Mouse (Mus musculus) lung, embryonic 16.5 days (tissue): ENCODE measurements around the gene Usp1. TPM values are rescaled to one million over a fixed set of nuclear protein-coding genes. Genes with fewer than 3 reads are reported as not detected.
"Not testable (repeated sequence)": the region's sequence is repeated elsewhere in the genome, so short reads cannot be mapped to it uniquely, and the experiment has no call there.

ENCODE experiments used
- ATAC-seq: fragments of 200-750 bp; cut with Nextera tagmentation; 2 replicates; pipeline ENCODE4 v1.8.0; 2017; ENCODE audit warnings: low read depth, mild to moderate bottlenecking, moderate library complexity
- H3K27ac ChIP-seq: fragments of 300-500 bp; sonication (generic); 2 replicates; pipeline ENCODE4 v1.5.1; 2014; ENCODE audit warnings: mild to moderate bottlenecking, control low read depth, low read length
- H3K27me3 ChIP-seq: fragments of 300-500 bp; sonication (generic); 2 replicates; pipeline ENCODE4 v1.6.1; 2014; ENCODE audit warnings: low read depth, low read length, mixed read lengths; ENCODE audit not compliant: control insufficient read depth, insufficient read depth
- H3K36me3 ChIP-seq: fragments of 300-500 bp; sonication (generic); 2 replicates; pipeline ENCODE4 v1.6.1; 2014; ENCODE audit warnings: low read length; ENCODE audit not compliant: control insufficient read depth, insufficient read depth
- H3K4me1 ChIP-seq: fragments of 300-500 bp; sonication (generic); replicated peaks from 2 replicates; pipeline ENCODE4 v1.6.1; 2014; ENCODE audit warnings: low read length, mixed read lengths; ENCODE audit not compliant: control insufficient read depth, insufficient read depth
- H3K4me2 ChIP-seq: fragments of 300-500 bp; sonication (generic); 2 replicates; pipeline ENCODE4 v1.6.1; 2014; ENCODE audit warnings: low read depth, low read length, control low read depth
- H3K4me3 ChIP-seq: fragments of 300-500 bp; sonication (generic); 2 replicates; pipeline ENCODE4 v1.5.1; 2014; ENCODE audit warnings: mild to moderate bottlenecking, low read length, control low read depth
- H3K9ac ChIP-seq: fragments of 300-500 bp; sonication (generic); 2 replicates; pipeline ENCODE4 v1.6.1; 2014; ENCODE audit warnings: low read length, control low read depth
- H3K9me3 ChIP-seq: fragments of 300-500 bp; sonication (generic); 2 replicates; pipeline ENCODE4 v1.6.1; 2016; ENCODE audit warnings: low read length; ENCODE audit not compliant: control insufficient read depth
- WGBS: fragments of 180-500 bp; shearing (Covaris S2); extraction: QIAGEN DNeasy Blood & Tissue Kit; methylation state at CpG from one replicate; pipeline ENCODE4 v1.1.7; 2014; 5-methylcytosine and 5-hydroxymethylcytosine counted together
- polyA plus RNA-seq: library from polyadenylated mRNA; unstranded; fragments of >200 nt; fragmentation: Nextera tagmentation; extraction: Ambion mirVana; gene quantifications from 2 replicates; pipeline ENCODE4 v1.2.1, GENCODE M21; 2015

Usp1 gene
- polyA plus RNA-seq, 1 experiment from 2014 or later = 69.4 TPM

- peak overlapping the region; percentile 92 for H3K9ac ChIP-seq
- under 1% methylated on average over 53 of the region's 53 CpGs for WGBS
- peak; percentile 96 for ATAC-seq
Observed at GRCm38 (mm10) chr4:98922643-98923567, 705 bp upstream of the Usp1 start.

GRCm38 (mm10) chr4:98924071-98924905 is 678 bp downstream of the Usp1 start:
- H3K36me3 ChIP-seq = 0 out of 2 replicates have a peak, but pooled peaks cover 3% of the 10 kb centered on the region
- peak overlapping the region; percentile 96 for H3K4me3 ChIP-seq
- H3K9ac ChIP-seq = peak overlapping the region; percentile 96
- peak; percentile 16; the same call in 1 of the 2 replicates for ATAC-seq
- H3K9me3 ChIP-seq = no peaks in the 10 kb centered on the region
- no peaks in the 10 kb centered on the region for H3K27me3 ChIP-seq
- peak overlapping the region; percentile 100 for H3K27ac ChIP-seq
- H3K4me1 ChIP-seq = peaks cover 12% of the 10 kb centered on the region
- WGBS = 0% methylated on average over 63 of the region's 66 CpGs
- peak overlapping the region; percentile 94 for H3K4me2 ChIP-seq

More at GRCm38 (mm10) chr4:98922643-98923567, 705 bp upstream of the Usp1 start:
- H3K9me3 ChIP-seq = no peaks in the 10 kb centered on the region
- peak overlapping the region; percentile 100 for H3K27ac ChIP-seq
- 0 out of 2 replicates have a peak, but pooled peaks cover 3% of the 10 kb centered on the region for H3K36me3 ChIP-seq
- H3K27me3 ChIP-seq = no peaks in the 10 kb centered on the region
- H3K4me3 ChIP-seq = peak overlapping the region; percentile 96
- H3K4me1 ChIP-seq = peaks cover 12% of the 10 kb centered on the region
- H3K4me2 ChIP-seq = peak overlapping the region; percentile 94

- H3K4me1 ChIP-seq = peaks cover 12% of the 10 kb centered on the region
- no peaks in the 10 kb centered on the region for H3K27me3 ChIP-seq
- H3K4me2 ChIP-seq = peak overlapping the region; percentile 94
- peak overlapping the region; percentile 96 for H3K4me3 ChIP-seq
- peak overlapping the region; percentile 96 for H3K9ac ChIP-seq
- peak overlapping the region; percentile 100 for H3K27ac ChIP-seq
- WGBS = 0% methylated on average over 2 of the region's 2 CpGs
- H3K9me3 ChIP-seq = no peaks in the 10 kb centered on the region
- ATAC-seq = no peak
- H3K36me3 ChIP-seq = 0 out of 2 replicates have a peak, but pooled peaks cover 3% of the 10 kb centered on the region
Observed at GRCm38 (mm10) chr4:98924906-98925178, 1.2 kb downstream of the Usp1 start.

GRCm38 (mm10) chr4:98925250-98925781 is 1.7 kb downstream of the Usp1 start:
- Histone ChIP-seq H3K9ac (peak overlapping the region; percentile 96), H3K27me3 (no peaks in the 10 kb centered on the region), H3K4me3 (peak overlapping the region; percentile 96), H3K4me2 (peak overlapping the region; percentile 94), H3K36me3 (peaks cover 4% of the 10 kb centered on the region; the same call in 1 of the 2 replicates), H3K27ac (0 out of 2 replicates have a peak overlapping the region, but pooled peaks have one; percentile 37), H3K9me3 (no peaks in the 10 kb centered on the region), H3K4me1 (peaks cover 12% of the 10 kb centered on the region)
- no peak for ATAC-seq
- 4% methylated on average over 6 of the region's 6 CpGs for WGBS

- ATAC-seq = no peak
- Histone ChIP-seq H3K9me3 (no peaks in the 10 kb centered on the region), H3K36me3 (peaks cover 33% of the 10 kb centered on the region), H3K27ac (no peak overlapping the region), H3K4me2 (no peak overlapping the region), H3K4me1 (no peaks in the 10 kb centered on the region), H3K27me3 (no peaks in the 10 kb centered on the region), H3K9ac (no peak overlapping the region), H3K4me3 (no peak overlapping the region)
- 74% methylated on average over 6 of the region's 6 CpGs for WGBS
Observed at GRCm38 (mm10) chr4:98936036-98936435, 12.4 kb downstream of the Usp1 start.

GRCm38 (mm10) chr4:98938210-98938609 is 14.6 kb downstream of the Usp1 start:
- H3K4me1 ChIP-seq, H3K4me3 ChIP-seq, H3K9ac ChIP-seq, H3K4me2 ChIP-seq, ATAC-seq, H3K27me3 ChIP-seq, H3K9me3 ChIP-seq, H3K27ac ChIP-seq: not testable (repeated sequence)
- peaks cover 34% of the 10 kb centered on the region for H3K36me3 ChIP-seq
- WGBS = 92% methylated on average over 6 of the region's 6 CpGs

DNA sequence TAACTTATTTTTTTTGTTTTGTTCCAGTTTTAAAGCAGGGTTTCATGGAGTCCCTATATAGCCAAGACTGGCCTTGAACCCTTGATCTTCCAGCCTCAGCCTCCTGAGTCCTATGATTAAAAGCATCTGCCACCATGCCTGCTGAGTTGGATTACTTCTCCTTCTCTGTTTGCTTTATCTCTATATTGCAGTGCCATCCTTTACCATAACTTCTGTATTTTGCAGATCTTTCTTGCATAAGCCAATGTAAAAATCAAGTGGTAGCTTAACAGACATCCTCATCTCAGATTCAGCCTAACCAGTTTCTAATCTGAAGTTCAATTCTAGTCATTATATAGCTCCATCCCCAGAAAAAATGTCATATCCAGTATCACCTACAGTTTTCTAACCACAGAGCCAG is 27.0 kb downstream of the Usp1 start:
- Histone ChIP-seq H3K4me1 (no peaks in the 10 kb centered on the region), H3K9me3 (no peaks in the 10 kb centered on the region), H3K4me2 (no peak overlapping the region), H3K9ac (no peak overlapping the region), H3K36me3 (peaks cover 7% of the 10 kb centered on the region; the same call in 1 of the 2 replicates), H3K27ac (no peak overlapping the region), H3K27me3 (no peaks in the 10 kb centered on the region), H3K4me3 (no peak overlapping the region)
- no peak for ATAC-seq

- peaks cover 22% of the 10 kb centered on the region for H3K36me3 ChIP-seq
- no peaks in the 10 kb centered on the region for H3K27me3 ChIP-seq
- no peak for ATAC-seq
- no peaks in the 10 kb centered on the region for H3K9me3 ChIP-seq
- 91% methylated on average over 8 of the region's 8 CpGs for WGBS
- H3K4me3 ChIP-seq = no peak overlapping the region
- H3K4me1 ChIP-seq = no peaks in the 10 kb centered on the region
- no peak overlapping the region for H3K27ac ChIP-seq
- H3K4me2 ChIP-seq = no peak overlapping the region
- no peak overlapping the region for H3K9ac ChIP-seq
Observed at GRCm38 (mm10) chr4:98955986-98956385, 32.4 kb downstream of the Usp1 start.

- H3K36me3 ChIP-seq = peaks cover 33% of the 10 kb centered on the region
- 80% methylated on average over 3 of the region's 3 CpGs for WGBS
- no peak overlapping the region for H3K9ac ChIP-seq
- H3K27me3 ChIP-seq = no peaks in the 10 kb centered on the region
- H3K4me3 ChIP-seq = no peak overlapping the region
- H3K9me3 ChIP-seq = no peaks in the 10 kb centered on the region
- H3K4me2 ChIP-seq = no peak overlapping the region
- no peaks in the 10 kb centered on the region for H3K4me1 ChIP-seq
- no peak overlapping the region for H3K27ac ChIP-seq
- ATAC-seq = no peak
Observed at GRCm38 (mm10) chr4:98960243-98960642, 36.6 kb downstream of the Usp1 start.
